Mouse (Mus musculus) telencephalon, adult 2 months (tissue): Measurements from ENCODE around the gene Clp1.

Source experiments
- DNase-seq: peaks from one replicate; pipeline ENCODE4 v3.0.0-alpha.2; 2011; ENCODE audit warnings: low read depth, low spot score

Gene Clp1

DNA sequence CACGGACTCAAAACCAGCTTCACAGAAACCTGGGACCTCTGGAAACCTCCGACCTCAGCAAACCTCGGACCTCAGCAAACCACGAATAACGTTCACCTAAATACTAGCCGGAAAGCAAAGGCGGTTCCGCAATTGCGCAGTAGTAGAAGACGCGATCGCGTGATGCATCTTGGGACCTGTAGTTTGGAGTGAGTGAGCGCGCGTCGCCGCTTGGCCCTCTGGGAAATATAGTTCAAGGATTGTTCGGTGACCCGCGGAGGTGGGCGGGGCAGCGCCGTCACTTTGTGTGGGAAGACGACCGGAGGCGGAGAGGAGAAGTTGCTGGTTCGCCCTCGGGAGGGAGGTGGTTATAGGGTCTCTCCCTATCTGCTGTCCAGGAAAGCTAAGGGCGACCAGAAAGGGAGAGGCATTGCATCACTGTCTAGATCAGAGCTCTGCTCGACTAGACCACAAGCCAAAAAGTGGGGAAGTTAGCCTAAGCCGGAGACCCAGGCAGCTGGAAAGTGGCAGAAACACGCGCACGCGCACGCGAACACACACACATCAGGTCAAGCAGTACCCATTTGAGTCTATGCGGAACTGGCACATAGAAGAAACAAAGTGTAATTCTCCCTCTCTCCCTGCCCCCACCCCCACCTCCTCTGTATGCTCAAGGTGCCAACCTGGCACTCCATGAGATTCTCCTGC, at the start of gene Clp1:
Clp1 (minus strand) TSS at position 179 of the 687 bp plus-strand sequence.
- DNase-seq, result peak; percentile 96

- DNase-seq, result no peak
These were observed 48.5 kb upstream of the Clp1 start for GRCm38 (mm10) chr2:84775665-84776064.

DNA sequence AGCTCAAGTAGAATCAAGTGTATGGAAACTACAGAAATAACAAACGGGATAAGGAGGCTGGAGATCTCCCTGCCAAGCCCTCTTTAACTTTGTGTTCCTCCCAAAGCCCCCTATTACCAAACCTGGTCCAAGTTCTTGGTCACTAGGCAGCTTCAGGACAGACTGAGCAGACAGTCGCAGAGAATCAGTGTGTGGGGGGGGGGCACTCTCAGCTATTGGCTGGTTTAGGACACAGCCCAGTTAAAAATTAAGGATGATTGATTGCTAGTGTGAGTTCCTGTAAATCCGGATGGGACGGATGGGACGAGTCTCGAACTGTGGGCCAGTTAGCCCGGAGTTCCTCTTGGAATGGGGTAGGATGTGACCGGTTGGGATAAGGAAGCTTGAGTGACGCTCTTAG, 48.1 kb upstream of the Clp1 start, which contains the start of gene Serping1:
Serping1 (minus strand) TSS at position 204 of the 400 bp plus-strand sequence.
- DNase-seq, result no peak

DNA sequence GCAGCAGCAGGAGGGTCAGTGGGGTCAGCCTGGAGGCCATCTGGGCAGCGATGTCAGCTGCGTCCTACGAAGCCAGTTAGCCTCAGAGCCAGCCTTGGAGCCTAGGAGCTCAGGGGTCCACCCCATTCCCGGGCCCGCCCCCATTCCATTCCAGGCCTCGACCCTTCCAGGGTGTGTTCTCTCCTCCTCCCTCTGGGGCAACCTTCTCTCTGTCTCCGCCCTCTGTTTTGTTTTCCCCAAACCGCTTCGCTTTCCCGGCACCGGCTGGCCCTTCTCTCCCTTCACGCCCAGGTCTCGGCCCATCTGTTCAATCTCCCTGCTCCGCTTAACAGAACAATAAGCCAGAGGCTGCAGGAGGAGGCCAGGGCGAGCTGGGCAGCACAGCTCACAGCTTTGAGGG, 47.6 kb upstream of the Clp1 start:
- no peak for DNase-seq

- no peak for DNase-seq
These were observed 46.0 kb upstream of the Clp1 start for GRCm38 (mm10) chr2:84773195-84773594.

DNA sequence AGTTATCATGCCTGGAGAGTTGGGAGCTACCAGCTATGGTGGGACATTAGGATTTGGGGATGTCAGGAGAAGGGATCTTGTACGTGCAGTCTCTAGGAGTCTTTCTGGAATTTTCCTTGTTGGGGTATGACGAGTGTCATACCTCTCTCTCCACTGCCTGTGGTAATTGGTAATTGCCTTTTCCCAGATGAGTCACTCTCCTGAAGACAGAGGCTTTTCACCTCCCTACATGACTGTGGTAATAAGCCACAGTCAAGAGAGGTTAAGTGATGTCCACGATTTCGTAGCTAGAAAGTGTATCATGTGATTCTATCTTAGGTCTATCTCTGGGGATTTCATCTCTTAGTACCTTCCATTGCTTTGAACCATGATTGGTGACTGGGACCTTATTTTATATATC, 45.3 kb upstream of the Clp1 start:
- DNase-seq, result no peak

DNA sequence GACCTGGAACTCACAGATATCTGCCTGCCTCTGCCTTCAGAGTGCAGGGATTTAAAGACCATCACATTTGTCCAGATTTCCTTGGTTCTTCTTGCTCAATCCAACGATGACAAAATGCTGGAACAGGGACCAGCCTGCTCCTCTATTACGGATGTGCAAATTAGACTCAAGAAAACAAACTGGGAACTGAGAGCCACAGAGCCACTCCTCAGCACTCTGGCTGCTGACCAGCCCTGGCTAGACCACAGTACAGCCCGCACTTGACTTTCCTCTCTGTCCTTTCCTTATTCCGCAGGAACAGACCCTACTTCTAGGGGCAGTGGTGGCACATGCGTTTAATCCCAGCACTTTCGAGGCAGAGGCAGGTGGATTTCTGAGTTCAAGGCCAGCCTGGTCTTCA, 43.4 kb upstream of the Clp1 start:
- no peak for DNase-seq

- no peak for DNase-seq
These were observed 35.7 kb upstream of the Clp1 start for GRCm38 (mm10) chr2:84762818-84763217.

- DNase-seq, result no peak
These were observed 35.1 kb upstream of the Clp1 start for GRCm38 (mm10) chr2:84762295-84762694.

DNA sequence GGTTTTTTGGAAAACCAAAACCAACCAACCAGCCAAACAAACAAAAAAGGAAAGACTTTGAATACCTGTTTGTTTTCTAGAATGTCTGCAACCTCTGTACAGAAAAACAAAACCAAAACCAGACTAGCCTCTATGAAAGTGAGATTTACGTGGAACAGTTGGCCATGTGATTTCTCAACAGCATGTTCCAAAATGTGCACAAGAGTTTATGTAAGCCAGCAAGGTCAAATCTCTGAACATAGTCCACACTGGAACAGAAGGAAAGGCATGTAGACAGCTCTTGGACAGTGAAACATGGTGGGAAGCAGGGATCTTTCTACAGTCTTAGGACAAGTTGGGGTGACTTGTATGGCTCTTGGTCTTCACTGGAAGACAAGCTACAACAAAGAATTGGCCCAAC, 34.7 kb upstream of the Clp1 start:
- no peak for DNase-seq

GRCm38 (mm10) chr2:84761309-84761708, 34.2 kb upstream of the Clp1 start:
- DNase-seq, result no peak

- no peak for DNase-seq
These were observed 33.6 kb upstream of the Clp1 start for GRCm38 (mm10) chr2:84760777-84761176.

DNA sequence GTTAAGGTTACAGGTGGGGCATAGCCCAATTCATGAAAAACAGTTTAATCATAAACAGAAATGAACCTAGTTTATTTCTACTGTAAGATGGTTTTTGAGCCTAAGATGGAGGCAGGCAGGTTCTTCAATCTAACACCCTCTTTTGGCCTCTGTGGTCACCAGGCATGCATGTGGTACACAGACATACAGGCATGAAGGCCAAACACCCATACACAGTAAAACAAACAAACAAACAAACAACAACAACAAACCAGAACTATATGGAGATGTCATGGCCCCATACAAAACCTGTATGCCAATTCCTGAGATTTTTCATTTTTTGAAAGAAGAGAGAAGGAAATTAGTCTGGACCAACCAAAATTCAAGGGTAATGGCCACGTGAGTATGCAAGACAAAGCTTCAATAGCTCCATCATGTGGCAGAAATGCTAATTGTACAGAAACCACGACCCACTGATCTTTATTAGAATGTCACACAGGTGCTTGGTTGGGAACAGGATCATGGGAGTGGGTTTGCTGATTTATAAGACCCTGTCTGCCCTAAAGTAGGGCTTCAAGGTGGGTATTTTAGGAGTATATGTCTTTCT, 31.5 kb upstream of the Clp1 start:
- no peak for DNase-seq

DNA sequence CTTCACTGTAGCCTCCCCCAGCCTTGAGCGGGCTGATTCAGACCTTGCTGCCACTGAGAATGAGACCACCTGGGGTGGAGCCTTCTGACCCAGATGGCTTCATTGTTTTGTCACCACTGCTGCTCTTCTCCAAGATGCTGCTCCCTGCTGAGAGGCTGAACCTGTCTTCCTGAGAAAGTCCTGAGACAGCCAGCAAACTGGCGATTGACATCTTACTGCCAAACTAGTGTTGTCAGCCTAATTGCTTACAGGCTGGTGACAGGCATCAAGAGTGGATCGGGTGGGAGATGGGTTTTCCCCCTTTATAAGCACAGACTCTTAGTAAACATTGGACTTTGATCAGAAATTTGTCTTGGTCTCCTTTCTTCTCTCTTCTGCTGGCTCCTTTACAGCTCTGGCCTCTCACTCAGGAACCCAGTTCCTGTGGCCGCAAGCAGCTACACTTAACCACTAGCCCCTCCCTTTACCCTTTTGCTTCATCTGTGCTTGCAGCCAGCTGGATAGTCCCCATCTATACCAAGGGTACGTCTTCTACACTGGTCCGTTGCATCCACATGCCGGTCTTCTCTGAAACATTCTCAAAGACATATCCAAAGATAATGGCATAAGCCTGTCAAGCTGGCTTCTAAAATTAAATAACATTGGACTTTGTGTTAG, 30.0 kb upstream of the Clp1 start:
- no peak for DNase-seq

DNA sequence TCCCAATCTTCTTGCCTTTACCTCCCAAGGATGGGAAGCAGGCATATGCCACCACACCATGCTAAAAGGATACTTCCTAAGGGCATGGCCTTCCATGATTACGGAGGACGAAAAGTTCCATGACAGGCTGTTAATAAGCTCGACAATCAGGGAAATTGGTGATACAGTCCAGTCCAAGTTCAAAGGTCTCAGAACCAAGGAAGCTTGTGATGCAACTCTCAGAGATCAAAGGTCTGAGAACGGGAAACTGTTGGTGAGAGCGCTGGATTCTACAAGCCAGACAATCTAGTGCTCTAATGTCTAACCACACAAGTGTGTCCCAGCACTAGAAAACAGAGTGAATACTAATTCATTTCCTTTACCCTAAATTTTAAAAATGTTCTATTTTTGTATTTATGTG, 29.1 kb upstream of the Clp1 start:
- DNase-seq, result no peak

GRCm38 (mm10) chr2:84750115-84750514, 23.0 kb upstream of the Clp1 start:
- DNase-seq, result no peak

DNA sequence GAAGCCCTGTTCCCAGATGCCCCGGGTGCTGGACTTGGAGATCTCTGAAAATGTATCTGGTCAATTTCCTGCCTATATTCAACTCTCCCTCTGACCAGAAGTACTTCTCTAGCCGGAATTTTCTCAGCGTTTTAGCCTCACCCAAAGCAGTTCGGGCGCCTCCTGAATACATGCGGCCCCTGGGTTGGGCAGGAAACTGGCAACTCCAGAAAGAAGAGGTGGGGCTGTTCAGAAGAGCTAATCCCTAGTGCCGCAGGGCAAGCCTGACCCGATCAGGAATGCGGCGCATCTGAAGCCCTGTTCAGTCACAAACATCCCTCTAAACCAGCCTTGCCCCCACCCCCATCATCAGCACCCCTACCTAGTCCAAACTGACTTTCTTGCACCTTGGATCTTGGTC, 17.0 kb upstream of the Clp1 start:
- DNase-seq, result no peak

GRCm38 (mm10) chr2:84743561-84743960, 16.4 kb upstream of the Clp1 start, which contains the start of gene Gm19426:
Gm19426 (minus strand) TSS chr2:84743655.
- DNase-seq, result peak; percentile 70

- no peak for DNase-seq
These were observed 15.5 kb upstream of the Clp1 start for GRCm38 (mm10) chr2:84742451-84743283.

- DNase-seq, result no peak
These were observed 14.8 kb upstream of the Clp1 start for GRCm38 (mm10) chr2:84741841-84742450.

DNA sequence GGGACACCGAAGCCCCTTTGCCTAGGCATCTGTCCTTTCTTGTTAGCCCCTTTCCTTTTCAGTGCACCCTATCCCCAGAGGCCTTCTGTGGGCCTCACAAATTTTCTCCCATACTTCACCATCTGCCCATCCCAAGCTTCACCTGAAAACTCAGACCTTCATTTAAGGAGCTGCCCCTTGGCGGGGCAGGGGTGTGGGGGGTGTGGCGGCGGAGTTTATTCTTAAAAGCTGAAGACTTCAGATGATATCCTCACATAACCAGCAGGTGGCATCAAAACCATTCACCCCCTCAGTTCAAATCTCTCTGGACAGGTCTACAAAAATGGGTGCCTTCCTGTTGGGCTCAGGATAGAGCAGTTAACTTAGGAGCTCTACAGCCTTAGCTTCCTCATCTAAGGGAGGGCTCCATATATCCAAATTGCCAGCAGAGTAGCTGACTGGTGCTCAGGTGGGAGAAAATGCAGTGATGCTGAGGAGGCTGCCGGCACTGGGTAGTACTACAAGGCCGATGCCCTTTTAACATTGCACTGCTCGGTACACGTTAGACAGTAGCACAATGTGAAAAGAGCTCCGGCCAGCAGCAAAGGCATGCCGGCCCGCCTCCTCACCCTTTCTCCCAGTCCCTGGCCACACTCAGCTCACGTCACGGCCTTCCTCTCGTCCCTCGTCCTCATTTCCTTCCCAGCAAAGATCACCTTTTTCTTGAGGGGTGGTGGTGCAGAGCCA, 13.6 kb upstream of the Clp1 start:
- DNase-seq, result no peak
